Mouse (Mus musculus): Measurements from ENCODE around the gene Rpl14. TPM values are rescaled to one million over a fixed set of nuclear protein-coding genes. Genes with fewer than 3 reads are reported as not detected.

Gene Rpl14
- polyA plus RNA-seq, 1 experiment from 2014 or later = 757 TPM

GRCm38 (mm10) chr9:120546482-120546881 lies 24.8 kb upstream of the Rpl14 start:
- WGBS = 95% methylated on average over 9 of the region's 9 CpGs
- no peak for DNase-seq (ENCODE audit: low spot score)
- H3K4me3 ChIP-seq = 0 out of 2 replicates have a peak overlapping the region, but pooled peaks have one; percentile 1
- no peaks in the 10 kb centered on the region for H3K36me3 ChIP-seq
- no peaks in the 10 kb centered on the region for H3K9me3 ChIP-seq (replicated peaks)
- peaks cover 15% of the 10 kb centered on the region for H3K4me1 ChIP-seq
- peaks cover 20% of the 10 kb centered on the region for H3K27me3 ChIP-seq (ENCODE audit: low read depth, poor library complexity, severe bottlenecking)
- peak overlapping the region; percentile 10; the same call in 1 of the 2 replicates for H3K27ac ChIP-seq

- Histone ChIP-seq H3K27me3 (ENCODE audit: low read depth, poor library complexity, severe bottlenecking) (peaks cover 13% of the 10 kb centered on the region), H3K9me3 (replicated peaks) (no peaks in the 10 kb centered on the region), H3K4me3 (0 out of 2 replicates have a peak overlapping the region, but pooled peaks have one; percentile 1), H3K27ac (peak overlapping the region; percentile 10; the same call in 1 of the 2 replicates), H3K36me3 (no peaks in the 10 kb centered on the region), H3K4me1 (peaks cover 15% of the 10 kb centered on the region)
- WGBS = 19% methylated on average over 16 of the region's 16 CpGs
- no peak for DNase-seq (ENCODE audit: low spot score)
Measured at GRCm38 (mm10) chr9:120547026-120547668, 24.1 kb upstream of the Rpl14 start.

DNA sequence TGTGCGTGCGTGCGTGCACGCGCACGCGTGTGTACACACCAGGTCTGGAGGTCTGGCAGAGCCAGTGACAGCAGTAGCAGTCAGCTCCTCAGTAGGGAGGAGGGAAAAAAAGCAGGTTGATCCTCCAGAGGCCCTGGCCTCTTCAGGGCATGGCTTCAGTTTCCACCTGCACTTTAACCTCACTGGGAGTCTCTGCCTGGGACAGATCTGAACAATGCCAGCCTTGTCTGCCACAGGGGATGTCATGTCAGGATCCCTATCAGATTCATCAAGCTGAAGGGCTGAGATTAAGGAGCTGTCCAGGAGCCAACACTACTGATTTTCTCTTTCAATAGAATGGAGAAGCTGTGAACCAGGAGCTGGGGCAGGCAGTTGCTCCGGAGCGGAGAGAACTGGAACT lies 20.5 kb upstream of the Rpl14 start:
- DNase-seq (ENCODE audit: low spot score) = no peak
- H3K27me3 ChIP-seq (ENCODE audit: low read depth, poor library complexity, severe bottlenecking) = peaks cover 10% of the 10 kb centered on the region; the same call in 1 of the 2 replicates
- no peak overlapping the region for H3K27ac ChIP-seq
- WGBS = 98% methylated on average over 9 of the region's 9 CpGs
- H3K36me3 ChIP-seq = no peaks in the 10 kb centered on the region
- H3K4me1 ChIP-seq = peaks cover 15% of the 10 kb centered on the region
- H3K9me3 ChIP-seq (replicated peaks) = no peaks in the 10 kb centered on the region
- H3K4me3 ChIP-seq = no peak overlapping the region

DNA sequence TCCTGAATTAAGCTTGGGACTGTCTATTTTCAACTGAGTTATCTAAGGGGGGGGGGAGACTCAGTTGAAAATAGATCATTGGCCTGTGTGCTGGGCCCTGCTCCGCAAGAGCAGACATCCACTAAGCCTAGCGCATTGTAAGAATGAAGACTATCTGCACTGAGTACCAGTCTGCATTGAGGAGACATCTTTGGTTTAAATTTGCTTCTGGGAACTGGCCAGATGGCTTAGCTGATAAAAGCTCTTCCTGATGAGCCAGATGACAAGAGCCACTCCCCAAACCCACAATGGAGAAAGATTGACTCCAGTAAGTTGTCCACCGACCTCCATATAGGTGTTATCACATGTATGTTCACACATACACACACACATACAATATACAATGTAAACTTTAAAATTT lies 7.7 kb upstream of the Rpl14 start:
- Histone ChIP-seq H3K9me3 (replicated peaks) (no peaks in the 10 kb centered on the region), H3K27ac (no peak overlapping the region), H3K27me3 (ENCODE audit: low read depth, poor library complexity, severe bottlenecking) (0 out of 2 replicates have a peak, but pooled peaks cover 7% of the 10 kb centered on the region), H3K4me1 (0 out of 2 replicates have a peak, but pooled peaks cover 3% of the 10 kb centered on the region), H3K36me3 (no peaks in the 10 kb centered on the region), H3K4me3 (no peak overlapping the region)
- DNase-seq (ENCODE audit: low spot score) = no peak
- WGBS = 89% methylated on average over 3 of the region's 3 CpGs

- H3K9me3 ChIP-seq (replicated peaks) = no peaks in the 10 kb centered on the region
- no peak overlapping the region for H3K27ac ChIP-seq
- no peak for DNase-seq (ENCODE audit: low spot score)
- no peaks in the 10 kb centered on the region for H3K36me3 ChIP-seq
- 0 out of 2 replicates have a peak, but pooled peaks cover 3% of the 10 kb centered on the region for H3K4me1 ChIP-seq
- H3K4me3 ChIP-seq = no peak overlapping the region
- WGBS = 93% methylated on average over 2 of the region's 2 CpGs
- H3K27me3 ChIP-seq (ENCODE audit: low read depth, poor library complexity, severe bottlenecking) = 0 out of 2 replicates have a peak, but pooled peaks cover 7% of the 10 kb centered on the region
Measured at GRCm38 (mm10) chr9:120564247-120564646, 7.0 kb upstream of the Rpl14 start.

DNA sequence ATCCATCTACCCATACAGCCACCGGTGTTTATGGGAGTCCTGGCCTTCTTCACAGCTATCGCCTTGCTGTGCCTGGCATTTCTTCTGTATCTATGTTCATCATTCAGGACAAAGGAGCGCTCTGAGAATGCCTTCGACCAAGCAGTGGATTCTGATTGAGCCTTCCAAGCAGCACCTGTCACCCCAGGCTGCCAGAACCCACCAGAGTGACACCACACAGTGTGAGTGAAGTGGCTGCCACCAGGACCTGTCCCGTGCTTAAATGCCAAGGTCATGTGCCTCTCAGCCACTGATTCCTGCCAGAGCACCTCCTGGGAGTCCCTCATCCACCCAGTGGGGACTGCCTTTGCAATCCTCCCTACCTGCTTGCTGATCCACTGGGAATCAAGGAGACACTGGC lies 4.9 kb upstream of the Rpl14 start:
- Histone ChIP-seq H3K4me3 (no peak overlapping the region), H3K36me3 (no peaks in the 10 kb centered on the region), H3K27me3 (ENCODE audit: low read depth, poor library complexity, severe bottlenecking) (0 out of 2 replicates have a peak, but pooled peaks cover 7% of the 10 kb centered on the region), H3K27ac (no peak overlapping the region), H3K4me1 (peaks cover 8% of the 10 kb centered on the region), H3K9me3 (replicated peaks) (no peaks in the 10 kb centered on the region)
- 83% methylated on average over 5 of the region's 5 CpGs for WGBS
- no peak for DNase-seq (ENCODE audit: low spot score)

DNA sequence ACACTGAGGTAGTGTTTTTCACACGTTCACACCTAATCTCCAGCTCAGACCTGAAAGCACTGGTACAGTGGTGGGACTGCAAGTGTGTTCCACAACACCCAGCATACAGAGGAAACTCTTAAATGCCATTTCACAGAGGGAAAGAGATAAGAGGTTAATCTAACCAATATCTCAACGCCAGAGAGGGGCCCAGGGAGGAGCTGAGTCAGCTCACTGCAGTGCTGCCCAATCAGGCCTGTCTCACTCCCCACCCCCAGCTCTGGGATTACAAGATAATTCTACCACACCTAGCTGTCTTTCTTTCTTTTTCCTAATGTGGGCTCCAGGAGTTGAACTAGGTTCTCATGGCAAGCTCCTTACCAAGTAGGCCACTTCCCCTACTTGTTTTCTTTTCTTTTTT lies 2.3 kb upstream of the Rpl14 start:
- 0 out of 2 replicates have a peak, but pooled peaks cover 7% of the 10 kb centered on the region for H3K27me3 ChIP-seq (ENCODE audit: low read depth, poor library complexity, severe bottlenecking)
- 60% methylated on average over 2 of the region's 2 CpGs for WGBS
- no peak for DNase-seq (ENCODE audit: low spot score)
- no peak overlapping the region; the same call in 1 of the 2 replicates for H3K27ac ChIP-seq
- H3K9me3 ChIP-seq (replicated peaks) = no peaks in the 10 kb centered on the region
- H3K36me3 ChIP-seq = peaks cover 19% of the 10 kb centered on the region
- H3K4me1 ChIP-seq = peaks cover 19% of the 10 kb centered on the region
- no peak overlapping the region for H3K4me3 ChIP-seq

GRCm38 (mm10) chr9:120569721-120570333 lies 1.4 kb upstream of the Rpl14 start:
- 68% methylated on average over 13 of the region's 13 CpGs for WGBS
- peaks cover 19% of the 10 kb centered on the region for H3K4me1 ChIP-seq
- H3K36me3 ChIP-seq = peaks cover 28% of the 10 kb centered on the region
- 0 out of 2 replicates have a peak, but pooled peaks cover 7% of the 10 kb centered on the region for H3K27me3 ChIP-seq (ENCODE audit: low read depth, poor library complexity, severe bottlenecking)
- H3K9me3 ChIP-seq (replicated peaks) = no peaks in the 10 kb centered on the region
- no peak for DNase-seq (ENCODE audit: low spot score)
- no peak overlapping the region for H3K27ac ChIP-seq
- no peak overlapping the region for H3K4me3 ChIP-seq

DNA sequence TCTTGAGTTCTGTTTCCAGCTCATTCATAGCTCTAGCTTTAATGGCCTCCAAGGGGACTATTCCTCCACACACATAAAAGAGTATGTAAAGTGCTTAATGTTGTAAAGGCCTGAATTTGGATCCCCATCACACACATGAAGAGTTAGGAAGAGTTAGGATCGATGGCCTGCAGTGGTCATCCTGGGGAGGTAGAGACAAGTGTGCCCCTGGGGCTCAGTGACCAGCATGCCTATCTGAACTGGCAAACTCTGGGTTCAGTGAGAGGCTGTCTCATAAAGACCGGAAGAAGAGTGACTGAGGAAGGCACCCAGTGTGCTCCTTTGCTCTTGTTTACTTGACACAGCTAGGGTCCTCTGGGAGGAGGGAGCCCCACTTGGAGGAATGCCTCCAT lies 914 bp upstream of the Rpl14 start:
- H3K27me3 ChIP-seq (ENCODE audit: low read depth, poor library complexity, severe bottlenecking) = 0 out of 2 replicates have a peak, but pooled peaks cover 7% of the 10 kb centered on the region
- peaks cover 19% of the 10 kb centered on the region for H3K4me1 ChIP-seq
- no peak for DNase-seq (ENCODE audit: low spot score)
- H3K36me3 ChIP-seq = peaks cover 33% of the 10 kb centered on the region
- peak overlapping the region; percentile 98; the same call in 1 of the 2 replicates for H3K27ac ChIP-seq
- no peaks in the 10 kb centered on the region for H3K9me3 ChIP-seq (replicated peaks)
- WGBS = 67% methylated on average over 2 of the region's 2 CpGs
- H3K4me3 ChIP-seq = peak overlapping the region; percentile 98

GRCm38 (mm10) chr9:120571593-120572385 lies 545 bp downstream of the Rpl14 start:
- Histone ChIP-seq H3K9me3 (replicated peaks) (no peaks in the 10 kb centered on the region), H3K4me1 (peaks cover 19% of the 10 kb centered on the region), H3K36me3 (peaks cover 44% of the 10 kb centered on the region), H3K27me3 (ENCODE audit: low read depth, poor library complexity, severe bottlenecking) (no peaks in the 10 kb centered on the region), H3K27ac (peak overlapping the region; percentile 98), H3K4me3 (peak overlapping the region; percentile 98)
- WGBS = 1% methylated on average over 53 of the region's 53 CpGs
- DNase-seq (ENCODE audit: low spot score) = no peak

- peaks cover 33% of the 10 kb centered on the region for H3K4me1 ChIP-seq
- DNase-seq (ENCODE audit: low spot score) = no peak
- no peak overlapping the region for H3K27ac ChIP-seq
- peaks cover 44% of the 10 kb centered on the region for H3K36me3 ChIP-seq
- H3K27me3 ChIP-seq (ENCODE audit: low read depth, poor library complexity, severe bottlenecking) = no peaks in the 10 kb centered on the region
- no peaks in the 10 kb centered on the region for H3K9me3 ChIP-seq (replicated peaks)
- 66% methylated on average over 6 of the region's 6 CpGs for WGBS
- peak overlapping the region; percentile 78; the same call in 1 of the 2 replicates for H3K4me3 ChIP-seq
Measured at GRCm38 (mm10) chr9:120575748-120576661, 4.8 kb downstream of the Rpl14 start.

DNA sequence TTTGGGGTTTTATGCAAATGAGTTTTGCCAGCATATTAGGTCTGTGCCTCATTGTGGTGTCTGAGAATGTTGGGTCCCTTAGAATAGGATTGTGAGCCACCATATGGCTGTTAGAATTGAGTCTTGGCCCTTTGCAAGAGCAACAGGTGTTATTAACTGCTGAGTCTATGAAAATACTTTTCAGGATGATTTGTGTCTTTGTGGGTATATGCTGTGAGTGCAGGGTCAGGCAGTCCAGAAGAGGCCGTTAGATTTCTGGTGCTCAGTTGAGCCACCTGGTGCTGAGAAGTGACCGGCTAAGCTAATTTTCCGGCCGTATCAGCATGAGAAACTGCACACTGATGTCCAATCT lies 5.4 kb downstream of the Rpl14 start:
- DNase-seq (ENCODE audit: low spot score) = no peak
- H3K36me3 ChIP-seq = peaks cover 44% of the 10 kb centered on the region
- H3K27me3 ChIP-seq (ENCODE audit: low read depth, poor library complexity, severe bottlenecking) = no peaks in the 10 kb centered on the region
- WGBS = 11% methylated on average over 4 of the region's 4 CpGs
- peaks cover 34% of the 10 kb centered on the region for H3K4me1 ChIP-seq
- peak overlapping the region; percentile 78 for H3K4me3 ChIP-seq
- H3K9me3 ChIP-seq (replicated peaks) = no peaks in the 10 kb centered on the region
- H3K27ac ChIP-seq = no peak overlapping the region

Data from limb, embryonic 10.5 days (tissue).